In the genomic region with DNA sequence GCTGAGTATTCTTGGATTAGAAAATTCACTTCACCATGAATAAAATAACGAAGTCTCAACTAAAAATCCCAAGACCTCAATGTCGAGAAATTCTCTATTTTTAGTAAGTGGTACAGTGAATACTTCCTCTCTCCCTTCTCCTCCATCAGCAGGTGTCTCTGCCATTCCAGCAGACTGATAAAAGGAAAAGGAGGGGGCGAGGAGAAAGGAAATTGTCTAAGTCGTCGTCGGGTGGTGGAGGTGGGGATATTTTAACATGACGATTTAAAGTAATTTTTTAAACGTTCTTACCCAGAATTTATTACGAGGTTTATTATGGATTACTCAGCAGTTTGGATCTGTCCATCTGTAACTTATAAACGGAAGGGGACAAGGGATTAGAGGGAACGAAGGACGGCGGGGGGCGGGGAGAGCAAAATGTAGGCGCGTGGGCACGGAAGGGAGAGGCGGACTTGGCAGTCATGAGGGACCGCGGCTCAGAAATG, we compare ENCODE assay signal across 8 mouse cellular contexts. TPM values are rescaled to one million over a fixed set of nuclear protein-coding genes. Genes with fewer than 3 reads are reported as not detected.
A peak's percentile ranks its signal among the peaks of the same experiment; 100 is the strongest.
DNase-seq lines count a peak whose midpoint lies in the region; TF ChIP-seq lines count a peak whose summit lies in the region.

No protein-coding gene starts in this region.

- peak overlapping the region; percentile 94 for H3K4me2 ChIP-seq in myocyte (ENCODE audit: low read depth)

- peak overlapping the region; percentile 90 for H3ac ChIP-seq in myocyte (ENCODE audit: control insufficient read depth, insufficient read length)

- no peaks in the 10 kb centered on the region for H3K79me2 ChIP-seq in heart, adult 2 months (replicated peaks; ENCODE audit: control insufficient read depth, insufficient read depth, low read length)
- H3K79me2 ChIP-seq in myocyte (ENCODE audit: control insufficient read depth, insufficient read depth) = no peaks in the 10 kb centered on the region

- TF ChIP-seq CTCF in heart, adult 2 months (IDR thresholded peaks at IDR 0.05) = no peak
- TF ChIP-seq CTCF in testis, adult 2 months (IDR thresholded peaks at IDR 0.05; ENCODE audit: control insufficient read depth, insufficient read depth, insufficient replicate concordance, low read depth, low read length) = no peak

- no peaks in the 10 kb centered on the region for H3K4me1 ChIP-seq in heart, adult 2 months (ENCODE audit: control insufficient read depth, insufficient read depth, low read length)
- no peaks in the 10 kb centered on the region for H3K4me1 ChIP-seq in testis, adult 2 months (ENCODE audit: control insufficient read depth, insufficient read depth, low read length)

- no peak for TF ChIP-seq POLR2A in heart, adult 2 months (IDR thresholded peaks at IDR 0.05; ENCODE audit: insufficient read depth, low read depth, low read length)
- TF ChIP-seq POLR2A in testis, adult 2 months (IDR thresholded peaks at IDR 0.05; ENCODE audit: control insufficient read depth, low read depth, low read length) = no peak
- no peak for TF ChIP-seq POLR2A in myocyte (IDR thresholded peaks at IDR 0.05; ENCODE audit: insufficient read length, low read depth)

- peak overlapping the region; percentile 95 for H3K4me3 ChIP-seq in heart, adult 2 months
- peak overlapping the region; percentile 100 for H3K4me3 ChIP-seq in testis, adult 2 months (ENCODE audit: control insufficient read depth, low read depth, low read length)
- H3K4me3 ChIP-seq in myocyte = peak overlapping the region; percentile 45

- H3K9ac ChIP-seq in heart, adult 2 months (ENCODE audit: low read depth, low read length) = peak overlapping the region; percentile 87

- H3K27ac ChIP-seq in heart, adult 2 months = peak overlapping the region; percentile 93
- peak overlapping the region; percentile 99 for H3K27ac ChIP-seq in testis, adult 2 months (ENCODE audit: control insufficient read depth, insufficient read depth, low read depth, low read length)

- H3K36me3 ChIP-seq in heart, adult 2 months (ENCODE audit: control insufficient read depth, insufficient read depth, low read length) = no peaks in the 10 kb centered on the region
- no peaks in the 10 kb centered on the region for H3K36me3 ChIP-seq in testis, adult 2 months (ENCODE audit: control insufficient read depth, insufficient read depth, low read length)
- H3K36me3 ChIP-seq in myocyte (ENCODE audit: control insufficient read depth, insufficient read depth) = no peaks in the 10 kb centered on the region

- no peak for TF ChIP-seq EP300 in heart, adult 2 months (IDR thresholded peaks at IDR 0.05; ENCODE audit: insufficient read depth, low read depth, low read length)

- no peak for DNase-seq in heart, adult 2 months
- DNase-seq in heart, adult 18-20 months = no peak
- no peak for DNase-seq in testis, postnatal 14 days (ENCODE audit: low spot score)
- peak; percentile 16 for DNase-seq in large intestine, adult 2 months (ENCODE audit: low read depth, low spot score)
- DNase-seq in layer of hippocampus, adult 8-10 months (ENCODE audit: low spot score in 2 of 2) = no peak
- DNase-seq in ovary, adult 18-20 months (ENCODE audit: low spot score) = no peak

- 2% methylated on average over 20 of the region's 20 CpGs for WGBS in heart, adult 2 months
- WGBS in large intestine, adult 2 months = 3% methylated on average over 20 of the region's 20 CpGs

- H3K27me3 ChIP-seq in heart, adult 2 months (ENCODE audit: control insufficient read depth, insufficient read depth, low read length) = no peaks in the 10 kb centered on the region
- H3K27me3 ChIP-seq in testis, adult 2 months (ENCODE audit: control insufficient read depth, insufficient read depth, low read length) = no peaks in the 10 kb centered on the region
- no peaks in the 10 kb centered on the region for H3K27me3 ChIP-seq in myocyte (ENCODE audit: control insufficient read depth, insufficient read depth, insufficient read length)

- intact Hi-C loops in heart, adult 2 months (cut with DNase I) = loop anchor here (2.0 to 5.0 kb wide), 2 partner anchors 146 to 183 kb away; partner anchors contain the start of gene Ppp1r3c

TF ChIP-seq in myocyte, 11 proteins besides CTCF, POLR2A, EP300 and RAD21:
- no peak for TF ChIP-seq TCF12 (IDR thresholded peaks at IDR 0.05; ENCODE audit: insufficient read depth, poor library complexity, severe bottlenecking)
- no peak for TF ChIP-seq USF1 (IDR thresholded peaks at IDR 0.05; ENCODE audit: low read depth)
- no peak for TF ChIP-seq MYOD1 (IDR thresholded peaks at IDR 0.05; ENCODE audit: control insufficient read depth in 1 of 3, insufficient read length in 2 of 3, low read depth in 2 of 3)
- TF ChIP-seq REST (IDR thresholded peaks at IDR 0.05; ENCODE audit: insufficient read depth, insufficient read length) = no peak
- TF ChIP-seq TCF3 (IDR thresholded peaks at IDR 0.05; ENCODE audit: insufficient read length, low read depth) = no peak
- TF ChIP-seq MYOG (IDR thresholded peaks at IDR 0.05; ENCODE audit: control insufficient read depth in 1 of 3, insufficient read depth in 1 of 3, insufficient read length in 2 of 3, low read depth in 2 of 3) = no peak
- no peak for TF ChIP-seq MAX (IDR thresholded peaks at IDR 0.05; ENCODE audit: low read depth)
- no peak for TF ChIP-seq CEBPB (IDR thresholded peaks at IDR 0.05; ENCODE audit: insufficient read depth, poor library complexity, severe bottlenecking)
- TF ChIP-seq SRF (IDR thresholded peaks at IDR 0.05; ENCODE audit: control insufficient read depth, insufficient read length, low read depth) = no peak
- TF ChIP-seq E2F4 (IDR thresholded peaks at IDR 0.05; ENCODE audit: insufficient read depth) = no peak
- no peak for TF ChIP-seq POLR2AphosphoS2 (IDR thresholded peaks at IDR 0.05; ENCODE audit: insufficient read length, low read depth)

RNA-seq across cellular contexts. Expression of gene Hectd2, which starts 0.8 kb away (rescaled TPM):
- 1 to 10 TPM; 1.8 to 2.1 TPM for total RNA-seq in heart, adult 2 months (2021)
- polyA plus RNA-seq in heart, adult 2 months (2012; rRNA removed) = 0.82 and 1.7 TPM in 2 replicates
- total RNA-seq in heart, adult 18-20 months (2021) = 1 to 10 TPM; 1.5 TPM
- 10.3 and 15.9 TPM in 2 replicates for polyA plus RNA-seq in testis, adult 2 months (2012; rRNA removed)
- 0.19 and 0.55 TPM in 2 replicates for polyA plus RNA-seq in large intestine, adult 2 months (2012; rRNA removed)
- 0.88 TPM for polyA plus RNA-seq in myocyte (2012; fragmentation: generic; extraction: Trizol)
- 10 to 100 TPM; 37.9 to 43.5 (median 40.1) TPM for total RNA-seq in layer of hippocampus, adult 8-10 months (2022)

Comparison
In these comparisons a context has a peak if more than half of its experiments do, and no peak if none do; other contexts are left out.
1. H3K4me3 ChIP-seq: peak in every context shown above with its lines; median percentile 100 in testis, adult 2 months; 95 in heart, adult 2 months; 45 in myocyte.